Mouse (Mus musculus) C2C12 (cell line): ENCODE data around the gene Morc2a.

Source experiments
- CEBPB ChIP-seq: IDR thresholded peaks from one replicate; pipeline ENCODE4 v1.6.1; 2011; ENCODE audit warnings: low read depth, mild to moderate bottlenecking, control low read depth, moderate library complexity
- CTCF ChIP-seq: IDR thresholded peaks from one replicate; pipeline ENCODE4 v1.5.1; 2011; ENCODE audit not compliant: control insufficient read depth, insufficient read depth, insufficient read length
- FOSL1 ChIP-seq: IDR thresholded peaks from one replicate; pipeline ENCODE4 v1.8.0; 2011; ENCODE audit warnings: mild to moderate bottlenecking, low read length; ENCODE audit not compliant: poor library complexity, insufficient read depth, severe bottlenecking
- MAX ChIP-seq: IDR thresholded peaks from one replicate; pipeline ENCODE4 v1.6.1; 2011; ENCODE audit warnings: mild to moderate bottlenecking, control low read depth
- MYOD1 ChIP-seq: IDR thresholded peaks from one replicate; pipeline ENCODE4 v1.6.1; 2011; ENCODE audit warnings: low read depth; ENCODE audit not compliant: control insufficient read depth, insufficient read length
- MYOG ChIP-seq: IDR thresholded peaks from one replicate; pipeline ENCODE4 v1.6.1; 2011; ENCODE audit not compliant: control insufficient read depth, insufficient read length; ENCODE audit errors: extremely low read depth
- USF1 ChIP-seq: IDR thresholded peaks from one replicate; pipeline ENCODE4 v1.6.1; 2011; ENCODE audit warnings: low read depth, mild to moderate bottlenecking, control low read depth, moderate library complexity

- TF ChIP-seq CTCF (no peak), USF1 (no peak), MYOD1 (no peak), MAX (no peak), MYOG (no peak), FOSL1 (no peak), CEBPB (no peak)
Observed at GRCm38 (mm10) chr11:3722861-3723260, 73.9 kb downstream of the Morc2a start.
